Mouse (Mus musculus) limb, embryonic 10.5 days (tissue): ENCODE measurements around the gene Slc25a39. TPM values are rescaled to one million over a fixed set of nuclear protein-coding genes. Genes with fewer than 3 reads are reported as not detected.
A peak's percentile ranks its signal among the peaks of the same experiment; 100 is the strongest.
"Not testable (repeated sequence)": the region's sequence is repeated elsewhere in the genome, so short reads cannot be mapped to it uniquely, and the experiment has no call there.

Source experiments
- DNase-seq: peaks from one replicate; pipeline ENCODE4 v3.0.0-alpha.2; 2017; ENCODE audit warnings: low spot score
- H3K27ac ChIP-seq: fragments of 300-500 bp; sonication (generic); 2 replicates; pipeline ENCODE4 v1.5.1; 2016; ENCODE audit warnings: mild to moderate bottlenecking
- H3K27me3 ChIP-seq: fragments of 300-500 bp; sonication (generic); 2 replicates; pipeline ENCODE4 v1.6.1; 2016; ENCODE audit warnings: low read depth, mild to moderate bottlenecking; ENCODE audit not compliant: poor library complexity, severe bottlenecking
- H3K36me3 ChIP-seq: fragments of 300-500 bp; sonication (generic); 2 replicates; pipeline ENCODE4 v1.6.1; 2016; ENCODE audit warnings: mild to moderate bottlenecking, moderate library complexity
- H3K4me1 ChIP-seq: fragments of 300-500 bp; sonication (generic); 2 replicates; pipeline ENCODE4 v1.6.1; 2016
- H3K4me3 ChIP-seq: fragments of 300-500 bp; sonication (generic); 2 replicates; pipeline ENCODE4 v1.5.1; 2016; ENCODE audit warnings: mild to moderate bottlenecking, moderate library complexity
- H3K9me3 ChIP-seq: fragments of 300-500 bp; sonication (generic); replicated peaks from 2 replicates; pipeline ENCODE4 v1.6.1; 2016; ENCODE audit warnings: mild to moderate bottlenecking
- WGBS: fragments of 180-500 bp; shearing (Covaris S2); methylation state at CpG from one replicate; pipeline ENCODE4 v1.1.7; 2016; 5-methylcytosine and 5-hydroxymethylcytosine counted together
- polyA plus RNA-seq: library from polyadenylated mRNA; unstranded; fragments of >200 nt; fragmentation: Nextera tagmentation; extraction: Ambion mirVana; gene quantifications from 2 replicates; pipeline ENCODE4 v1.2.1, GENCODE M21; 2016

Gene Slc25a39
- polyA plus RNA-seq, 1 experiment from 2014 or later = 209 TPM

DNA sequence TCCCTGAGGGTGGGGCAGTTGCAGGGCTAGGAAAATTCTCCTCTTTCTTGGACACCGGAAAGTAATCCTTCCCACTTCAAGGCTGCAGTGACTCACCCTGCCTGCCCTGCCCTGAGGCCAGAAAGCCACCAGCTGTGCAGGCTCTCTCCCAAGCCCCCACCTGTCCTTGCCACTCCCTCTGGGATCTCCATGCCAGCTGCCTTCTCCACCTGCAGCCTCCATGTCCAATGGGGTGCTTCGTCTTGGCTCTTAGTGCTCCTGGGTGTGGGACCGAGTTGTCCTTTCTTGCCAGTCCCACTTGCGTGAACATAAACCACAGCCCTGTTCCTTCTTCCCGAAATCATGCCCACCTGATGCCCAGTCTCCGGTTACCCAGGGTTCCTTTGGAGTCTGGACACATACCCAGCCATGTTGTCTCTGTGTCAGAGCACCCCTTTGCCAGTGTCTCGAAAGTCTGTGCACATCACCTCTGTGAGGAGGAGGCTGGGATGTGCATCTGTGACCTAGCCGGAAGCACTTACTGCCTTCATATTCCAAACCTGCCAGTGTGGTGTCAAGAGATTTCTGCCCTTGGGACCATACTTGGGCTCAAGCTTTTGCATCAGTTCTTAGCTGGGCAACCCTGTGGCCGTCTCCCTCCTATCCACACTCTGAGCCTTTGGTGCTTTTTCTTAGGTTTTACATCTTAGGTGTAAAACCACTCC lies 13.2 kb downstream of the Slc25a39 start:
- Histone ChIP-seq H3K36me3 (no peaks in the 10 kb centered on the region), H3K9me3 (no peaks in the 10 kb centered on the region), H3K27me3 (peaks cover 63% of the 10 kb centered on the region), H3K4me1 (peaks cover 37% of the 10 kb centered on the region), H3K27ac (no peak overlapping the region), H3K4me3 (peak overlapping the region; percentile 53; the same call in 1 of the 2 replicates)
- 79% methylated on average over 9 of the region's 9 CpGs for WGBS
- DNase-seq = no peak

GRCm38 (mm10) chr11:102393719-102394420 lies 13.9 kb downstream of the Slc25a39 start:
- no peak for DNase-seq
- peaks cover 56% of the 10 kb centered on the region for H3K27me3 ChIP-seq

GRCm38 (mm10) chr11:102393238-102393634 lies 14.5 kb downstream of the Slc25a39 start, which contains the start of gene Rundc3a:
TSS of gene Rundc3a (plus strand) at chr11:102393403.
- Histone ChIP-seq H3K9me3 (no peaks in the 10 kb centered on the region), H3K36me3 (no peaks in the 10 kb centered on the region), H3K27me3 (peaks cover 49% of the 10 kb centered on the region), H3K27ac (peak within 1 kb of the TSS; percentile 4; the same call in 1 of the 2 replicates), H3K4me1 (peaks cover 29% of the 10 kb centered on the region), H3K4me3 (peak within 1 kb of the TSS; percentile 53)
- WGBS = under 1% methylated on average over 34 of the region's 34 CpGs
- DNase-seq = peak; percentile 97

More at GRCm38 (mm10) chr11:102393719-102394420, 13.9 kb downstream of the Slc25a39 start:
- peak overlapping the region; percentile 53 for H3K4me3 ChIP-seq
- no peaks in the 10 kb centered on the region for H3K9me3 ChIP-seq
- WGBS = 10% methylated on average over 17 of the region's 17 CpGs
- H3K4me1 ChIP-seq = peaks cover 30% of the 10 kb centered on the region
- peak overlapping the region; percentile 4; the same call in 1 of the 2 replicates for H3K27ac ChIP-seq
- H3K36me3 ChIP-seq = no peaks in the 10 kb centered on the region

GRCm38 (mm10) chr11:102392441-102393237 lies 15.1 kb downstream of the Slc25a39 start:
- 17% methylated on average over 15 of the region's 15 CpGs for WGBS
- Histone ChIP-seq H3K27me3 (peaks cover 43% of the 10 kb centered on the region), H3K36me3 (no peaks in the 10 kb centered on the region), H3K9me3 (no peaks in the 10 kb centered on the region), H3K27ac (0 out of 2 replicates have a peak overlapping the region, but pooled peaks have one; percentile 4), H3K4me1 (peaks cover 29% of the 10 kb centered on the region), H3K4me3 (peak overlapping the region; percentile 53)
- DNase-seq = no peak

- not testable (repeated sequence) for H3K27ac ChIP-seq, H3K4me3 ChIP-seq, H3K36me3 ChIP-seq, DNase-seq, H3K9me3 ChIP-seq
- 79% methylated on average over 5 of the region's 5 CpGs for WGBS
- peaks cover 20% of the 10 kb centered on the region for H3K4me1 ChIP-seq
- peaks cover 11% of the 10 kb centered on the region for H3K27me3 ChIP-seq
These were observed 18.3 kb downstream of the Slc25a39 start for GRCm38 (mm10) chr11:102389436-102389835.

DNA sequence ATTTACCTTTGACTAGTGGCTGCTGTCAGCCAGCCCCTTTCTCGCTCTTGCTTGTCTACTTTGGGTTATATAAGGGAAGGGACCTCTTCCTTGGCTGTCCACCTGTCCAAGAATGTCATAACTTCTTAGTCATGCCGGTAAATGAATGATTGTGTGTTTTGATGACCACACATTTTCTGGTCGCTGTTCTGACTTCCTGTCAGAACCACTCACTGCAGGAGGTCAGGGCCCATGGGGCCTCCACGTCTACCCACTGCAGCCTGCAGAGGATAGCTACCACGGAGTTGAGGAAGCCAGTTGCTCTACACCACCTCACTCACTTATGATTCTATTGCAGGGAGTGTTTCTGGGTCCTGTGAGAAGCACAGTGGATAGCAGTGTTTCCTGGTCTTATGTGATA lies 21.6 kb downstream of the Slc25a39 start:
- H3K36me3 ChIP-seq = no peaks in the 10 kb centered on the region
- no peaks in the 10 kb centered on the region for H3K4me1 ChIP-seq
- no peak overlapping the region for H3K4me3 ChIP-seq
- WGBS = 75% methylated on average over 5 of the region's 5 CpGs
- no peak for DNase-seq
- H3K27ac ChIP-seq = no peak overlapping the region
- no peaks in the 10 kb centered on the region for H3K27me3 ChIP-seq
- H3K9me3 ChIP-seq = no peaks in the 10 kb centered on the region

- WGBS = 61% methylated on average over 4 of the region's 4 CpGs
- no peak overlapping the region for H3K27ac ChIP-seq
These were observed 22.7 kb downstream of the Slc25a39 start for GRCm38 (mm10) chr11:102385075-102385474.

DNA sequence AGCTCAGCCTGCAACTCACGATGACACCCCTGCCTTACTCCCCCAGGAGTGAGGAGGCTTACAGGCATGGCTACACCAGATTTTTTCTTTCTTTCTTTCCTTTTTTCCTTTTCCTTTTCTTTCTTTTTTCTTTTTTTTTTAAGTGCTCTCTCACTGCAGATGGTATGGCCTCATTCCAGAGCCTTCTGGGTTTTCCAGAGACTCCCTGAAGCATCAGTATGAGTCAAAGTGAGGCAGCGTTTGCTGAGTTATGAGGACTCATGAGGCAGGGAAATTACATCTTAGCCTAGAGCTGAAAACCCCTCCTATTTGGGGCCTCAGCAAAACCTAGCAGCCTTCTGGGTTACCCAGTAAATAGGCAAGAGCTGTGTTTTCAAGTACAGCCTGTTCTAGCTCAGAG lies 23.3 kb downstream of the Slc25a39 start:
- Histone ChIP-seq H3K27me3 (no peaks in the 10 kb centered on the region), H3K9me3 (no peaks in the 10 kb centered on the region), H3K27ac (no peak overlapping the region), H3K4me3 (no peak overlapping the region), H3K4me1 (0 out of 2 replicates have a peak, but pooled peaks cover 4% of the 10 kb centered on the region), H3K36me3 (no peaks in the 10 kb centered on the region)
- 81% methylated on average over 2 of the region's 2 CpGs for whole genome bisulfite sequencing
- no peak for DNase-seq

More at GRCm38 (mm10) chr11:102385075-102385474, 22.7 kb downstream of the Slc25a39 start:
- DNase-seq = no peak
- no peaks in the 10 kb centered on the region for H3K9me3 ChIP-seq
- H3K4me3 ChIP-seq = no peak overlapping the region
- no peaks in the 10 kb centered on the region for H3K27me3 ChIP-seq
- no peaks in the 10 kb centered on the region for H3K36me3 ChIP-seq
- H3K4me1 ChIP-seq = 0 out of 2 replicates have a peak, but pooled peaks cover 4% of the 10 kb centered on the region

DNA sequence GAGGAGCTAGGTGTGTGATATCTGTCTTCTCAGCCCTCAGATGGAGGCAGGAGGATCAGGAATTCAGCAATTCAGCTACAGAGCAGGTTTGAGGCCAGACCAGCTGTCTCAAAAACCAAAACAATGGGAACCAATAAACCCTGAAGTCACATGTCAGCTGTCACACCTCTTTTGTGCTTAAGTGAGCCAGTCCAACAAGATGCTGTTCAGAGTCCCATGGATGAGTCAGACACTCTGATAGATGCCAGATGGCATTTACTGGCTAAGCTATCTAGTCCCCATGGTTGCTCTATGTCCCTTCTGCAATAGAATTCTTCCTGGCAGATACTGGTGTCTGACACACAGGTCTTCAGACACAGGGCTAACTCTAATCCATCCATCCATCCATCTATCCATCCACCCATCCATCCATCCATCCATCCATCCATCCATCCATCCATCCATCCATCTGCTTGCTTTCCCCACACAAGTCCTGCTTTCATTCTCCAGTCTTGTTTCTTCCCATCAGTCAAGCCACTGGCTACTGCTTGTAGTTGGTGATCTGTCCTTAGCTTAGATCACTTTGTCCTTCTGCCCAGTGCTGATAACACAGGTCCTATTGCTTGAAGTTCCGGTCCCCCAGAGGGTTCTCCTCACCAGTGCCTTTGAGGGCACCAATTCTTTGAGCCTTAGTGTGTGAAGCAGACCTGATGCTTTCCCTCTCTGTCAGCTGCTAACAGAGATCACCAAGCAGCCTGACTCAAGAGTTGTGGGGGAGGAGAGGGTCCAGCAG lies 24.2 kb downstream of the Slc25a39 start:
- no peak overlapping the region for H3K4me3 ChIP-seq
- 0 out of 2 replicates have a peak, but pooled peaks cover 4% of the 10 kb centered on the region for H3K4me1 ChIP-seq
- no peaks in the 10 kb centered on the region for H3K9me3 ChIP-seq
- H3K27ac ChIP-seq = no peak overlapping the region
- H3K27me3 ChIP-seq = no peaks in the 10 kb centered on the region
- H3K36me3 ChIP-seq = no peaks in the 10 kb centered on the region
- 86% methylated on average over 1 of the region's 1 CpGs for WGBS
- DNase-seq = no peak

GRCm38 (mm10) chr11:102382794-102383193 lies 25.0 kb downstream of the Slc25a39 start:
- no peaks in the 10 kb centered on the region for H3K27me3 ChIP-seq
- WGBS = 91% methylated on average over 3 of the region's 3 CpGs
- H3K9me3 ChIP-seq = no peaks in the 10 kb centered on the region
- 0 out of 2 replicates have a peak, but pooled peaks cover 4% of the 10 kb centered on the region for H3K4me1 ChIP-seq
- no peak overlapping the region for H3K27ac ChIP-seq
- H3K36me3 ChIP-seq = no peaks in the 10 kb centered on the region
- DNase-seq = no peak
- no peak overlapping the region for H3K4me3 ChIP-seq

DNA sequence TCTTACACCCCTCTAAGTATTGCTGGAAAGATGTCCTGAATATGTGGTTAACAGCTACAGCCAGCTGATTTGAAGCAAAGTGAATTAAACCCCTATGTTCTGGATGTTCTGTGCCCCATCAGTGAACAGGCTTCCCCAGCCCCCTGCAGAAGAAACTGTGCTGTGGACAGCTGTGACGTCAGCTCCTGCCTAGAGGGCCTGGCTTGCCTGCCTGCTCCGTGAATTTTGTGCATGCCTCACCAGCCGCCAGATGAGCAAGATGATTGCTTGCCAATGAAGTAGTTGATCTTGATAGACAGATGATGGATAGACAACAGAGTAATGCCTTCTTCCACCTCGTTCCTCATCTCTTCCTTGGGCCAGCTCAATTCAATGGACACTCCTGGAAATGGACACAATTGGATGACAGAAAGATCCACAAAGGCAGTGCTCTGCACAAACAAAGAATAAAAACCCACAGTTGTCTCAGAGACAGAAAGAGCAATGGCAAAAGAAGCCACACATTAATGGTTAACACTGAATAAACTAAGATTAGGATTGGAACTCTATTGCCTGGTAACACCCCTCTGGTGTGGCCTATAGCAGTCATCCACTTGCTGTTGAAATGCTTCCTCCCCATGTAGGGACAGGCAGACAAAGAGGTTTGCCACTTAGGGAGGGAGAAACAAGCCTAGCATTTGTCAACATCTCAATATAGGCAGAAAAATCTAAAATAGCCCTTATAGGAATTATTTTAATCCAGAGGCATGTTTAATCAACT lies 26.2 kb downstream of the Slc25a39 start:
- peaks cover 6% of the 10 kb centered on the region for H3K4me1 ChIP-seq
- no peaks in the 10 kb centered on the region for H3K9me3 ChIP-seq
- no peak overlapping the region for H3K27ac ChIP-seq
- no peak overlapping the region for H3K4me3 ChIP-seq
- DNase-seq = no peak
- H3K36me3 ChIP-seq = no peaks in the 10 kb centered on the region
- 66% methylated on average over 4 of the region's 4 CpGs for WGBS
- H3K27me3 ChIP-seq = peaks cover 2% of the 10 kb centered on the region
